Mouse (Mus musculus): ENCODE measurements at regions not wholly inside any gene's neighbourhood (a gene's known extent, or its start where the extent isn't known, plus 50 kb on each side); places are given as distances from the start of the nearest gene placed in this dataset.

DNA sequence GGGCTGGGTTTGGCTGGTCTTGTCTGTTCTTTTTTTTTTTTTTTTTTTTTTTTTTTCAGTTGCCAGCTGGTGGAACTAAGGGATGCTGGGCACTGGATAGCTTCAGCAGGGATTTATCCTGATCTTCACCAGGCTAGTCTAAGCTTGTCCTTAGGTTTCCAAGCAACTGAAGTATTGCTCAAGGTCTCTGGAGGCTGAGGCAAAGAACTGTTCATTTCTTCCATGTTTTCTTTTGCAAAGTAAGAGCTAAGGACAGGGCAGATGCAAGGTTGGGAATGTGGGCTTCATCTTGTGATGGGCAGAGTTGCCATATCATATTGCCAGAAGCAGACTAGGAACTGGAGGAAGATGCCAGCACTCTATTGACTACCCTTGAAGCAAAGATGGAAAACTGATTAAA lies 1378.1 kb downstream of the Gsdmc2 start:
- no peak for ATAC-seq (ENCODE audit: insufficient number of reproducible peaks, low FRiP score, low TSS enrichment, low read depth)
- Histone ChIP-seq H3K4me2 (ENCODE audit: low read depth, severe bottlenecking) (no peak overlapping the region), H3K4me1 (ENCODE audit: control insufficient read depth, insufficient read depth, low read length) (no peaks in the 10 kb centered on the region), H3K27me3 (ENCODE audit: control insufficient read depth, insufficient read depth, low read length) (no peaks in the 10 kb centered on the region), H3K27ac (replicated peaks; ENCODE audit: low read depth, low read length) (no peak overlapping the region), H3K9ac (ENCODE audit: low read length) (no peak overlapping the region), H3K4me3 (ENCODE audit: low read depth, low read length) (no peak overlapping the region), H3K9me3 (ENCODE audit: control insufficient read depth, low read length) (no peaks in the 10 kb centered on the region), H3K36me3 (ENCODE audit: control insufficient read depth, insufficient read depth, low read length) (no peaks in the 10 kb centered on the region)
- DNase-seq (ENCODE audit: low spot score) = no peak

DNA sequence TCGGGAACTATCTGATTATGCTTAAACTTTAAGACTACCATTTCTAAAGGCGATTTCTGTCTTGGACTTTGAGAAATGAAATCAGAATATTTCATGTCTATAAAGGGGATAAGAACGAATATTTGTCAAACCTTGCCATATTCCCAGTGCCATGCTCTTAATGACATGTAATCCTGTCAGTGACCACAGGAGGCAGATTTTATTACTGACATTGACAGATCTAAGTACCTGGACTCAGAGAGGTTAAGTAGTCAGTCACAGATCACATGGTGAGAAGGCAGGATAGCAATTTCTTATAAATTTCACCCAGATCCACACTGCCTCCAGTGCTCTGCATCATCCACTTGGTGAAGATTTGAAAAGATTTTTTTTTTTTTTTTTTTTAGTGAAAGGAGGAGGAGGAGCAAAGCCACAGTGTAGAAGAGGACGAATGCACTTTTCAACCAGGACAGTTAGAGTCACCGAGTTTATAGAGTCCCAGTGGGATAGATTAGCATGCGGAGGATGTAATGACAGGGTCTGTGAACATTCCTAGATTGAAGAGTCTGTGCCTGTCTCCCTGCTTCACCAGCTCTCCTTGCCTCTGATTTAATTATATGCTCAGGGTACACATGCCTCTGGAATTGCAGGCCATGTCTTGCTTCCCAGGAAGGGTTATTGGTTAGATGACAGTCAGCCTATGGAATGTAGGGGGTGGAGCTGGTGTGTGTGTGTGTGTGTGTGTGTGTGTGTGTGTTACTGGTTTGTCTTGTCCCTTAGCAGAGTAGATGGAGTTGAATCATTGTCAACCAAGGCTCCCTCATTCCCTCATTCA lies 1379.7 kb downstream of the Gsdmc2 start:
- Histone ChIP-seq H3K4me2 (ENCODE audit: low read depth, severe bottlenecking) (no peak overlapping the region), H3K9me3 (ENCODE audit: control insufficient read depth, low read length) (no peaks in the 10 kb centered on the region), H3K27me3 (ENCODE audit: control insufficient read depth, insufficient read depth, low read length) (no peaks in the 10 kb centered on the region), H3K9ac (ENCODE audit: low read length) (no peak overlapping the region), H3K4me3 (ENCODE audit: low read depth, low read length) (no peak overlapping the region), H3K4me1 (ENCODE audit: control insufficient read depth, insufficient read depth, low read length) (no peaks in the 10 kb centered on the region), H3K36me3 (ENCODE audit: control insufficient read depth, insufficient read depth, low read length) (no peaks in the 10 kb centered on the region), H3K27ac (replicated peaks; ENCODE audit: low read depth, low read length) (no peak overlapping the region)
- 75% methylated on average over 6 of the region's 6 CpGs for WGBS
- DNase-seq (ENCODE audit: low spot score) (no peak), ATAC-seq (ENCODE audit: insufficient number of reproducible peaks, low FRiP score, low TSS enrichment, low read depth) (no peak)

DNA sequence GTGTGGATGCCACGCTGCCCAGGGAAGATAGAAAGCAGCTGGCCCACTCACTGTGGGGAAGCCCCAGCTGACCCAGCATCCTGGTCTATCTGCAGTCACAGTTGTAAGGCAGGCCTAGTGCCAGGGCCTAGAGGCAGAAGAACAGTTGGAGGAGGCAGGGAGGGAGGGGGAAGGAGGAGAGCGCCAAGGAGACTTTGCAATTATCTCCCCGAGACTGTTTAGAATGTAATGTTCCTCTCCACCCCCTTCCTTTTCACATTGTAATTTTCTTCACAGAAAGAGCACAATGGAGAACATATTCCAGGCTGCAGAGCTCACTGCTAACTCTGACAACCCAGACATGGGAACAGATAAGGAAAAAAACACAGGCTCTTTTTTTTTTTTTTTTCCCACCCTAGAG lies 1382.3 kb downstream of the Gsdmc2 start:
- ATAC-seq (ENCODE audit: insufficient number of reproducible peaks, low FRiP score, low TSS enrichment, low read depth) (no peak), DNase-seq (ENCODE audit: low spot score) (no peak)
- no peaks in the 10 kb centered on the region for H3K27me3 ChIP-seq (ENCODE audit: control insufficient read depth, insufficient read depth, low read length)
- 49% methylated on average over 3 of the region's 3 CpGs for WGBS
- no peak overlapping the region for H3K4me3 ChIP-seq (ENCODE audit: low read depth, low read length)
- H3K9me3 ChIP-seq (ENCODE audit: control insufficient read depth, low read length) = no peaks in the 10 kb centered on the region
- H3K4me2 ChIP-seq (ENCODE audit: low read depth, severe bottlenecking) = no peak overlapping the region
- H3K4me1 ChIP-seq (ENCODE audit: control insufficient read depth, insufficient read depth, low read length) = no peaks in the 10 kb centered on the region
- H3K36me3 ChIP-seq (ENCODE audit: control insufficient read depth, insufficient read depth, low read length) = no peaks in the 10 kb centered on the region
- no peak overlapping the region for H3K27ac ChIP-seq (replicated peaks; ENCODE audit: low read depth, low read length)
- H3K9ac ChIP-seq (ENCODE audit: low read length) = no peak overlapping the region

DNA sequence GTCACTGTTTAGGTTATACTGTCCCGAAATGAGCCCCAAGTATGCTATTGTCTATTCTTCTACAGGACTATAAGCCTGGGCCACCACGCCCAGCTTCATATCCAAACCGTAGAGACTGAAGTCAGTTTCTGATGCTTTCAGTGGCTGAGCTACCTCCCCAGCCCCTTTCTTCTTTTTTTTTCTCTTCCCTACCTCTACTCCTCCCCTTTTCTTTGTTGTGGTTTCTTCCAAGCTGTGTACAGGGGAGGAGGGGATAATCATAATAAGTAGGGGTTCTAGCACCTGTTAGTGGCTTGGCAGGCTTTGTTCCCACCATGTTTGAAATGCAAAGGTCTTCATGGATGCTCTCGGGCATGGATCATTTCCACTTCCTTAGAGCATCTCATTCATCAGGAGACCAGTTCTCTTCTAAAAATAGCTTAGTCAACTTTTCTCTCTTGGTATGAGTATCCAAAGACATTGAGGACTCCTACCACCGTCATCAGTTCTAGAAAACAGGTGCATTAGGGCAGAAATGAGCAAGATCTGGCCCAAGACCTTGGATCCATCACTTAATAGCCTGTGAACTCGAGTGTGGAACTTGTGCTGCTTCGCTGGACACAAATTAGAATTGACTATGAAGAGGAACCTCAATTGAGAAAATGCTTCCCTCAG lies 1383.5 kb downstream of the Gsdmc2 start:
- no peak for DNase-seq (ENCODE audit: low spot score)

DNA sequence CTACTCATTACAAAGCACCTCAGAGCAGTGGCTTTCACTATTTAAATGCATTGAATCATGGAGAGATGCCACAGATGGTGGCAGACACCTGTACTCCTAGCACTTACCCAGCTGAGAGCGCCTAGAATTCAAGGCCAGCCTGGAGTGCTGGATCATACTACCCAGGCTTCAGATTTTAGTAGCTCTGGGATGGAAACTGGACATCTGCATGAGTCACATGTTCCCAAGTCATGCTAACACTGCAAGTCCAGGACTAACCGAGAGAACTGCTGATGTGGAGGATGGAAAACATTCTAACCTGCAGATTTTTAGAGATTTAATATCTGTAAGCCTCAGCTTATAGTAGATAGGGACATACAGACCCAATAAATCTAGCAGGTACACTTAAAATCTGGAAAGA lies 1384.3 kb downstream of the Gsdmc2 start:
- ATAC-seq (ENCODE audit: insufficient number of reproducible peaks, low FRiP score, low TSS enrichment, low read depth) (no peak), DNase-seq (ENCODE audit: low spot score) (no peak)
- no peak overlapping the region for H3K4me2 ChIP-seq (ENCODE audit: low read depth, severe bottlenecking)
- no peak overlapping the region for H3K27ac ChIP-seq (replicated peaks; ENCODE audit: low read depth, low read length)
- 90% methylated on average over 2 of the region's 2 CpGs for WGBS
- H3K4me1 ChIP-seq (ENCODE audit: control insufficient read depth, insufficient read depth, low read length) = no peaks in the 10 kb centered on the region
- H3K9ac ChIP-seq (ENCODE audit: low read length) = no peak overlapping the region
- H3K27me3 ChIP-seq (ENCODE audit: control insufficient read depth, insufficient read depth, low read length) = no peaks in the 10 kb centered on the region
- no peaks in the 10 kb centered on the region for H3K36me3 ChIP-seq (ENCODE audit: control insufficient read depth, insufficient read depth, low read length)
- no peaks in the 10 kb centered on the region for H3K9me3 ChIP-seq (ENCODE audit: control insufficient read depth, low read length)
- no peak overlapping the region for H3K4me3 ChIP-seq (ENCODE audit: low read depth, low read length)

More for the DNA sequence above, 1383.5 kb downstream of the Gsdmc2 start:
- H3K4me2 ChIP-seq (ENCODE audit: low read depth, severe bottlenecking) = no peak overlapping the region
- H3K36me3 ChIP-seq (ENCODE audit: control insufficient read depth, insufficient read depth, low read length) = no peaks in the 10 kb centered on the region
- H3K4me3 ChIP-seq (ENCODE audit: low read depth, low read length) = no peak overlapping the region
- ATAC-seq (ENCODE audit: insufficient number of reproducible peaks, low FRiP score, low TSS enrichment, low read depth) = no peak
- H3K4me1 ChIP-seq (ENCODE audit: control insufficient read depth, insufficient read depth, low read length) = no peaks in the 10 kb centered on the region
- H3K27ac ChIP-seq (replicated peaks; ENCODE audit: low read depth, low read length) = no peak overlapping the region
- H3K27me3 ChIP-seq (ENCODE audit: control insufficient read depth, insufficient read depth, low read length) = no peaks in the 10 kb centered on the region
- WGBS = 89% methylated on average over 7 of the region's 7 CpGs
- no peak overlapping the region for H3K9ac ChIP-seq (ENCODE audit: low read length)
- no peaks in the 10 kb centered on the region for H3K9me3 ChIP-seq (ENCODE audit: control insufficient read depth, low read length)

DNA sequence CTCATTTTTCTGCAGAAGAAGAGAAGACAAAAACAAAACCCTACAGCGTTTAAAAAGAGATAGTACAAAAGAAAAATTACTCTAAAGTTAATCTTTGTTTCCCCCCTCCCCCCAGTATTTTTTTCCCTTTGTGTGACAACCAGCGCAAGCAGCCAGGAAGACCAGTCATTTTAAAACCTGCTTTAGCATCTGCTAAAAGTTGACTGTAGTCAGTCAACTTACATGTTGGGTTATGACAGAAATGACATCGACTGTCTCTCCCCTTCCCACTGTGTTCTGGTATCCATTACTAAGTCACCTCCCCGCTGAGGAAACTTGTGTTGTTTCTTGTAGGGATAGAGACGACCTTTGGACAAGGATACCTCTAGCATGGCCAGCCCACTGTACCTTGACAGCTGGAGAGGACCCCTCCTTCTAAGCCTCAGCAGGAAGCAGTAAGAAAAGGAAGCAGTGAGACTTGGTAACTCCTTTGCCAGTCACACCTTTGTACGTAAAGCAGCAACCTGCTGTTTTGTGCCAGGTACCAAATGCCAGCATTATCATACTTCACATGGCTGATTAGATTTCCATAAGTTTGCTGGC lies 1384.9 kb downstream of the Gsdmc2 start:
- Histone ChIP-seq H3K4me1 (ENCODE audit: control insufficient read depth, insufficient read depth, low read length) (no peaks in the 10 kb centered on the region), H3K27me3 (ENCODE audit: control insufficient read depth, insufficient read depth, low read length) (no peaks in the 10 kb centered on the region), H3K4me2 (ENCODE audit: low read depth, severe bottlenecking) (no peak overlapping the region), H3K27ac (replicated peaks; ENCODE audit: low read depth, low read length) (no peak overlapping the region), H3K36me3 (ENCODE audit: control insufficient read depth, insufficient read depth, low read length) (no peaks in the 10 kb centered on the region), H3K9me3 (ENCODE audit: control insufficient read depth, low read length) (no peaks in the 10 kb centered on the region), H3K9ac (ENCODE audit: low read length) (no peak overlapping the region), H3K4me3 (ENCODE audit: low read depth, low read length) (no peak overlapping the region)
- DNase-seq (ENCODE audit: low spot score) (no peak), ATAC-seq (ENCODE audit: insufficient number of reproducible peaks, low FRiP score, low TSS enrichment, low read depth) (no peak)
- 71% methylated on average over 6 of the region's 6 CpGs for whole genome bisulfite sequencing

DNA sequence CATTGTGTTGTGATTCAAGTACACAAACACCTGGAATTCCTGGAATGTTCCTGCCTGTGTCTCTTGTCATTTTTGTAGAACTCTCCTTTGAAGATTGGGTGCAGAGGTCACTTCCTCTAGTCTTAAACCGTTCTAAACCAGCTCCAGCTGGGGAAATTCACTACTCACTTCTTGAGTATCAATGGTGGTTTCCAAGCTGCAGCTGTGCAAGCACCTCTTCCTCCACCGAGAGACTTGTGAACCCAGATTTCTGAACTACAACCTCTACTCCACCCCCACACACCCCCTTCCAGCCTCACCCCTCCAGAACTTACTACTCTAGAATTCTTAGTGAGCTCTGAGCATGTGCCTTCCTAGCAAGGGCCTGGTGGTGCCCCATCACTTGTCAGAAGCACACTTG lies 1387.0 kb downstream of the Gsdmc2 start:
- DNase-seq (ENCODE audit: low spot score) (no peak), ATAC-seq (ENCODE audit: insufficient number of reproducible peaks, low FRiP score, low TSS enrichment, low read depth) (no peak)
- Histone ChIP-seq H3K4me3 (ENCODE audit: low read depth, low read length) (no peak overlapping the region), H3K27ac (replicated peaks; ENCODE audit: low read depth, low read length) (no peak overlapping the region), H3K36me3 (ENCODE audit: control insufficient read depth, insufficient read depth, low read length) (no peaks in the 10 kb centered on the region), H3K27me3 (ENCODE audit: control insufficient read depth, insufficient read depth, low read length) (no peaks in the 10 kb centered on the region), H3K9me3 (ENCODE audit: control insufficient read depth, low read length) (no peaks in the 10 kb centered on the region), H3K9ac (ENCODE audit: low read length) (no peak overlapping the region), H3K4me1 (ENCODE audit: control insufficient read depth, insufficient read depth, low read length) (no peaks in the 10 kb centered on the region), H3K4me2 (ENCODE audit: low read depth, severe bottlenecking) (no peak overlapping the region)
- 20% methylated on average over 2 of the region's 2 CpGs for WGBS

DNA sequence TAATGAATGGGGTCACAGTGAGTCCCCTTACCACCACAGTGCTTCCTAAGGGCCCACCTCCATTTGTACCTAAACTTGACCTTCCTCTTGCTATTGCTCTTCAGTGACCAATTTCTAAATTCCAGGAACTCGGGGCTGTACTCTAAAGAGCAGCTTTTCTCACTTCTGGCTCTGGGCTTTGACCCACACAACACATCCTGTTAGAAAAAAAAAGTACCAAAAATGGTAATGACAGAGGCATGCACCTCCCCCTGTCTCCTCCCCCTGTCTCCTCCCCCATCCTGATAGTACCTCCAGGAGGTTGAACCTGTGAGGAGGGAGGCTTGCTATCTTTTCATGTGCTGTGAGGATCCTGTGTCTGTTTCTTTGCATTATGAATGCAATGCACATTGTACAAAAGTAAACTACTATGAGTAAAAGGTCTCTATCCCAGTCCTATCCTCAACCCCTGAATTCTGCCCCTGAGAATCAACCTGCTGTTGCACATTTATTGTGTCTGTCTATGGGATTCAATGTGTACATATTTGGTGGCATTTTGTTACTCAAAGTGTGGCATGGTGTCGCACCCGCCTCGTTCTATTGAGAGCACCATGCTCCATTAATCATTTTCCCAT lies 1387.8 kb downstream of the Gsdmc2 start:
- Histone ChIP-seq H3K4me2 (ENCODE audit: low read depth, severe bottlenecking) (no peak overlapping the region), H3K4me3 (ENCODE audit: low read depth, low read length) (no peak overlapping the region), H3K9ac (ENCODE audit: low read length) (no peak overlapping the region), H3K27ac (replicated peaks; ENCODE audit: low read depth, low read length) (no peak overlapping the region), H3K36me3 (ENCODE audit: control insufficient read depth, insufficient read depth, low read length) (no peaks in the 10 kb centered on the region), H3K9me3 (ENCODE audit: control insufficient read depth, low read length) (no peaks in the 10 kb centered on the region), H3K27me3 (ENCODE audit: control insufficient read depth, insufficient read depth, low read length) (no peaks in the 10 kb centered on the region), H3K4me1 (ENCODE audit: control insufficient read depth, insufficient read depth, low read length) (no peaks in the 10 kb centered on the region)
- no peak for DNase-seq (ENCODE audit: low spot score)
- WGBS = 79% methylated on average over 4 of the region's 4 CpGs
- ATAC-seq (ENCODE audit: insufficient number of reproducible peaks, low FRiP score, low TSS enrichment, low read depth) = no peak
